Mouse (Mus musculus) liver, embryonic 16.5 days (tissue): ENCODE data around the gene Tmsb10. TPM values are rescaled to one million over a fixed set of nuclear protein-coding genes. Genes with fewer than 3 reads are reported as not detected.

Experiments used
- polyA plus RNA-seq: library from polyadenylated mRNA; unstranded; fragments of >200 nt; fragmentation: Nextera tagmentation; extraction: Ambion mirVana; gene quantifications from 2 replicates; pipeline ENCODE4 v1.2.1, GENCODE M21; 2015

Gene Tmsb10
- polyA plus RNA-seq, 1 experiment from 2014 or later = 255 TPM

Other genes starting within 250 kb of the Tmsb10 start
- gene Tcf7l1, start 169.5 kb downstream of the Tmsb10 start, polyA plus RNA-seq = 4.9 and 5.3 TPM in 2 replicates
- gene Kcmf1, start 58.8 kb downstream of the Tmsb10 start, polyA plus RNA-seq = 15.0 and 15.4 TPM in 2 replicates